Mouse (Mus musculus): ENCODE measurements around the gene Tmem26.

DNA sequence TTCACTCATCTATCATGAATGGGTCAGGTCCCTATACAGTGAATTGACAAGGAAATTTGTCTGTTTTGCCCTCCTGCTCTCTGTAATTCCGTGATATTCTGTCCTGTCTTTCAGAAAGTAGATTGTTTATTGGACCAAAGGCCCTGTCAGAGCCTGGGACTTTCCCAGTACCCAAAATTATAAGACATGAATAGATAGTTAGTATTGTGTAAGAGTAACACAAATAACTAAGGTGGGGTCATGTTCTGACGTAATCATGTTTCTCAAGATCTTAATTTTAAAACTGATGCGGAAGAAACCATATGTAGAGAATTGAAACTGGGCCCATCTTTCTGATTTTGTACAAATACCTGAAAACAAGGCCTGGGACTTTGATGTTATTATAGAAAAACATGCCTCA lies 8.1 kb upstream of the Tmem26 start:
- TF ChIP-seq CTCF (IDR thresholded peaks at IDR 0.05; ENCODE audit: borderline replicate concordance, insufficient read depth, low read depth, low read length) (no peak), POLR2A (IDR thresholded peaks at IDR 0.05; ENCODE audit: borderline replicate concordance, insufficient read depth, low read length) (no peak)
